Mouse (Mus musculus) neural tube, embryonic 11.5 days (tissue): ENCODE measurements around the gene Rnaseh2a. TPM values are rescaled to one million over a fixed set of nuclear protein-coding genes. Genes with fewer than 3 reads are reported as not detected.

Source experiments
- ATAC-seq: fragments of 200-750 bp; cut with Nextera tagmentation; 2 replicates; pipeline ENCODE4 v1.8.0; 2017; ENCODE audit warnings: moderate number of reproducible peaks, mild to moderate bottlenecking, moderate TSS enrichment, moderate library complexity; ENCODE audit not compliant: insufficient read depth, low FRiP score, low TSS enrichment
- DNase-seq: peaks from one replicate; pipeline ENCODE4 v3.0.0-alpha.2; 2015; ENCODE audit warnings: low spot score
- H3K27ac ChIP-seq: fragments of 300-500 bp; sonication (generic); 2 replicates; pipeline ENCODE4 v1.5.1; 2014; ENCODE audit warnings: low read depth, mild to moderate bottlenecking, low read length
- H3K27me3 ChIP-seq: fragments of 300-500 bp; sonication (generic); 2 replicates; pipeline ENCODE4 v1.6.1; 2014; ENCODE audit warnings: mild to moderate bottlenecking, low read length, mixed read lengths; ENCODE audit not compliant: control insufficient read depth, insufficient read depth
- H3K36me3 ChIP-seq: fragments of 300-500 bp; sonication (generic); 2 replicates; pipeline ENCODE4 v1.6.1; 2014; ENCODE audit warnings: mild to moderate bottlenecking, low read length, moderate library complexity, mixed read lengths; ENCODE audit not compliant: control insufficient read depth, insufficient read depth
- H3K4me1 ChIP-seq: fragments of 300-500 bp; sonication (generic); 2 replicates; pipeline ENCODE4 v1.6.1; 2014; ENCODE audit warnings: low read length, mixed read lengths; ENCODE audit not compliant: control insufficient read depth, insufficient read depth
- H3K4me2 ChIP-seq: fragments of 300-500 bp; sonication (generic); 2 replicates; pipeline ENCODE4 v1.6.1; 2014; ENCODE audit warnings: low read depth, mild to moderate bottlenecking, moderate library complexity
- H3K4me3 ChIP-seq: fragments of 300-500 bp; sonication (generic); 2 replicates; pipeline ENCODE4 v1.5.1; 2014; ENCODE audit warnings: low read depth, low read length
- H3K9ac ChIP-seq: fragments of 300-500 bp; sonication (generic); 2 replicates; pipeline ENCODE4 v1.6.1; 2014; ENCODE audit warnings: mild to moderate bottlenecking, low read length
- H3K9me3 ChIP-seq: fragments of 300-500 bp; sonication (generic); 2 replicates; pipeline ENCODE4 v1.6.1; 2016; ENCODE audit warnings: low read length; ENCODE audit not compliant: control insufficient read depth
- WGBS: fragments of 180-500 bp; shearing (Covaris S2); extraction: QIAGEN DNeasy Blood & Tissue Kit; methylation state at CpG from one replicate; pipeline ENCODE4 v1.1.7; 2014; 5-methylcytosine and 5-hydroxymethylcytosine counted together
- polyA plus RNA-seq: library from polyadenylated mRNA; unstranded; fragments of >200 nt; fragmentation: Nextera tagmentation; extraction: Ambion mirVana; gene quantifications from 2 replicates; pipeline ENCODE4 v1.2.1, GENCODE M21; 2014

Gene Rnaseh2a
- polyA plus RNA-seq: 92.9 and 116 TPM in 2 replicates

DNA sequence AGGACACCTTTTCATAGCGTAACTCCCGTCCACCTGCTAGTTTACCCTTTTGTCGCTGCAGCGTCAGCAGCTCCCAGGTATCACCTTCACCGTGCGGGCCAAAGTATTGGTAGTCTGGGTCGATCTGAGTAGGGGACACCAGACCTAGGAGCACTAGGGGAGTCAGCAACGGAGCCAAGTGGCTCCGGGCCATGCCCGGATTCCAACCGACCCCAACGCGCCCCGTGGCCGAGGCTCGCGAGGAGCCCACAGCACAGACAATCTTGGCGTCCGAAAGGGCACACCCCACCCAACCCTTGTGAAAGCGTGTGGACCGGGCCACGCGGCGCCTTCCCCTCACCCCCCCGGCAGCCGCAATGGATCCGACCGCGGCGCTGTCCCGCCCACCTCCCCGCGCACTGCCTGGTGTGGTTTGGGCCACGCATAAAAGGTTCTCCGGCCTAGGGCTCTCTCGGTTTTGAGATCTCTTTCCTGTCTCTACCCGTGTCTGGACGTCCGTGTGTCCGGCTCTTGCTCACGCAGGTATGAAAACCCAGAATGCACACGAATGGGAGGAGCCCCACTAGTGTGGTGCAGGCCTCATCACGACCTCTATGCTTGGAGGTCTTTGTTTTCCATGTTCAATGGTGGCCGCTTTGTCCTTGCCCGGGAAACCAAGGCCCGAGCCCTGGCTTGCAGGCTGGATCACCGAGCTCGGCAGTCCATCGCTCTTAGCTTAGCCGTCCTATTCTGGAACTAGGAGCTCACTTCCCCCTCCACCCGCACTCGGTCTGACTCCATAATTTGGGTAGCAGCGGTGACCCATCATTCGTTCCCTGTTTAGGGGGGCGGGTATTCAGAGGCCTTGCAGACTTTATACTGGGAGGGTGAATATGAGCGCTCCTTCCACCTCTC, at the start of gene Rnaseh2a, which contains the start of the genes Gm49661 and Prdx2:
Gene Rnaseh2a, minus strand, starts transcription at position 527 of the 894 bp plus-strand sequence.
Gene Gm49661, minus strand, starts transcription at position 193 of the 894 bp plus-strand sequence.
Gene Prdx2, plus strand, starts transcription at position 347 of the 894 bp plus-strand sequence.
- peak; percentile 59 for ATAC-seq
- under 1% methylated on average over 56 of the region's 56 CpGs for WGBS

DNA sequence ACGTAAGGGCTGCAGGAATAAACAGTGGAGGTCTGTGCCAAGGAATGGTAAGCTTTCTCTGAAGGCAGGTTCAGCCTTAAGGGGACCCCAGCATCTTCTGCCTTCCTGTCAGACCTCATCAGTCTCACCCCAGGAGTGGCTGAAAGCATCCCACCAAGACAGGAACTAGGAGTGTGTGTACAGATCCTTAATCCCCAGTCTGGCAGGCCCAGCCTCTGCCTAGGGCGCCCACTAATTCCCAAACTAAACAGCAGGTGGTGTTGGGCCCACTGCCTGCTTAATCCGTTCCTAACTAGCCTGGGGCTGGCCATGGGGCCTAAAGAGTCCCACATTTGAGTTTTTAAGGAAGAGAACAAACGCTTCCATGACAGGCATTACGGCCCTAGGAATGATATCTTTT, 47.6 kb upstream of the Rnaseh2a start:
- ATAC-seq: no peak
- DNase-seq: no peak
- peaks cover 13% of the 10 kb centered on the region for H3K36me3 ChIP-seq

More for the DNA sequence above, at the start of gene Rnaseh2a, which contains the start of the genes Gm49661 and Prdx2:
- Histone ChIP-seq H3K9ac (peak within 1 kb of the TSS; percentile 97), H3K27me3 (no peaks in the 10 kb centered on the region), H3K27ac (peak within 1 kb of the TSS; percentile 74), H3K4me3 (peak within 1 kb of the TSS; percentile 77), H3K4me2 (peak within 1 kb of the TSS; percentile 83), H3K36me3 (no peaks in the 10 kb centered on the region; the same call in 1 of the 2 replicates), H3K4me1 (peaks cover 16% of the 10 kb centered on the region), H3K9me3 (no peaks in the 10 kb centered on the region)
- peak; percentile 86 for DNase-seq

DNA sequence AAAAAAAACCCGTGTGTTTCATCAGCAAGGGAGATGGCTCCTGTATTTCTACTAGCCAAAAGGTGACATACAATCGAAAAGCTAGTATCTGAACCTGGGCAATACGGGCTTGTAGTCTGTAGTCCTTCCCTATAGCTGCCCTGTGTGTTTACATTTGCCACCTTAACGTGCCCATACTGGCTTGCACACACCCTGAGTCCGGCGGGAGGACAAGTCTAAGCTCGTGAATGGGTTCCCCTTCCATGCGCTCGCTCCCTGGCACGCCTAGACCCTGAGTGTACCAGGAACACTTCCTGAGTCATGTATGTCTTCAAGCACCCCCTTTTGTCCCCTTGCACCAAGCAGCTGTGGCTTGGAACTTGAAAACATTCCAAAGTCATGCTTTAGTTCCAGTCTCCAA, 47.2 kb upstream of the Rnaseh2a start:
- Histone ChIP-seq H3K27me3 (peaks cover 10% of the 10 kb centered on the region), H3K4me2 (no peak overlapping the region), H3K4me1 (no peaks in the 10 kb centered on the region), H3K27ac (no peak overlapping the region), H3K36me3 (peaks cover 13% of the 10 kb centered on the region), H3K4me3 (no peak overlapping the region), H3K9me3 (no peaks in the 10 kb centered on the region), H3K9ac (no peak overlapping the region)
- 73% methylated on average over 10 of the region's 10 CpGs for WGBS
- DNase-seq (no peak), ATAC-seq (no peak)

More for the DNA sequence above, 47.6 kb upstream of the Rnaseh2a start:
- Histone ChIP-seq H3K4me2 (no peak overlapping the region), H3K27me3 (peaks cover 9% of the 10 kb centered on the region), H3K4me1 (no peaks in the 10 kb centered on the region), H3K27ac (no peak overlapping the region), H3K9me3 (no peaks in the 10 kb centered on the region), H3K4me3 (no peak overlapping the region), H3K9ac (no peak overlapping the region)
- WGBS: 52% methylated on average over 5 of the region's 5 CpGs

DNA sequence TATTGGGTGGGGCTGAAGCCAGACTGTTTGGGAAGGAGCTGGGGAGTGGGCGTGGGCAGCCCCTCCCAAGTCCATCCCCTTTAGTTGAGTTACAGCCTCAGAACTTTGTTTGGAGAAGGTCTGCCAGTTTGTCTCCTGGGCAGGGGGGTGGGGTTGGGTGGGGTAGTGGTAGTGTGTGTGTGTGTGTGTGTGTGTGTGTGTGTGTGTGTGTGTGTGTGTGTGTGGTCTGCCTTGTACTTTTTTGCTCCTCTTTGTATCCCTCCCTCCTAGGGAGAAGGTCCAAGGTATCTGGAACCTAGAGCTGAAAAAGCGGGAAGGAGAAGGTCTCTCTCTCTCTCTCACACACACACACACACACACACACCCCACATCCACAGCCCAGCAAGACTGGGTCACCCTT, 44.9 kb upstream of the Rnaseh2a start, which contains the start of gene Best2:
Gene Best2, minus strand, starts transcription at position 101 of the 400 bp plus-strand sequence.
- H3K4me3 ChIP-seq: peak within 1 kb of the TSS; percentile 21
- 56% methylated on average over 2 of the region's 2 CpGs for WGBS
- DNase-seq (no peak), ATAC-seq (no peak)
- H3K36me3 ChIP-seq: peaks cover 10% of the 10 kb centered on the region
- H3K4me1 ChIP-seq: no peaks in the 10 kb centered on the region
- peaks cover 23% of the 10 kb centered on the region for H3K27me3 ChIP-seq
- H3K9me3 ChIP-seq: no peaks in the 10 kb centered on the region
- peak within 1 kb of the TSS; percentile 55 for H3K4me2 ChIP-seq
- H3K27ac ChIP-seq: no peak within 1 kb of the TSS
- H3K9ac ChIP-seq: peak within 1 kb of the TSS; percentile 44

DNA sequence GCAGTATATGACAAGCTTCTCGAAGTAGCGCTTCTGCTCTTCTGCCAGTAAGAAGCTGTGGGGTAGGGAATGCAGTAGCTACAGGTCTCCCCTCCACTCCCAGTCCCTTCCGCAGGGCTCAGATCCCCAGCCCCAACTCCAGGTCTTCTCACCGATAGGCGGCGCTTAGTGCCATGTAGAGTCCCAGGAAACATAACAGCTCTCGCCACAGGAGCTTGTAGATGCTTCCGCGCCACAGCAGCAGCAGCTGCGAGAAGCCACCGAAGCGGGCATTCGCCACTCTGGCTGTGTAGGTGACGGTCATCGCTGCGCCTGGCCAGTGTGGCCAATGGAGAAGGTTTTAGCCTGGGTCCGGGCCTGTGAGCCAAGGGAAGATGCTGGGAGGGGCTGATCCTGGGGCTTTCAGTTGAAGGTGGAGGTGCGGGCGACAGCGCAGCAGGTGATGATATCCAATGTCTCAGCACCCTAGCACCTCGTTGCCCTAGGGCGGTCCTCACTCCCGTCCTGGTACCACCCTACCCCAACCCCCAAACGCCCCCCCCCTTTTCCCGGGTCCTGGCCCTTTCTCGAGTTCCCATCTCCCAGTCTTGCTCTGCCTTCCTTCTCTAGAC, 43.8 kb upstream of the Rnaseh2a start:
- Histone ChIP-seq H3K27me3 (peaks cover 25% of the 10 kb centered on the region), H3K9ac (peak overlapping the region; percentile 44), H3K4me3 (peak overlapping the region; percentile 21), H3K36me3 (peaks cover 1% of the 10 kb centered on the region), H3K4me2 (peak overlapping the region; percentile 55), H3K4me1 (no peaks in the 10 kb centered on the region), H3K9me3 (no peaks in the 10 kb centered on the region), H3K27ac (no peak overlapping the region)
- 7% methylated on average over 25 of the region's 26 CpGs for WGBS
- peak; percentile 82 for DNase-seq
- peak; percentile 50; the same call in 1 of the 2 replicates for ATAC-seq

DNA sequence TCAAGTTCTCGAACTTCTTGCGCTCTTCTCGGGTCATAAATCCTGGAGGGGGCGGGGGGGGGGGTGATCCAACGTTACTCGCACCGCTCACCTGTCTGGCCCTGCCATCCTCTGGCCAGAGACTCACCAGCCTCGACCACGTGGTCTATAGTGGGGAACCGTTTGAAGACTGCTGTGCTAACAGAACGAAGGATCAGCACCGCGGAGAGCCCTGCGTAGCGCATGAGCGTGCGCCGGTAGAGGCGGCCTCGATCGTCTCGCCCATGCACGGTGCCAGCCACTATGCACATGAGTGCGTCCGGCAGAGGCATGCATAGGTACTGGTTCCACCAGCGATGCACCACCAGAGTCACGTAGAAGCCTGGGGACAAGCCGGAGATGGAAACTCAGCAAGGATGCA, 41.7 kb upstream of the Rnaseh2a start:
- Histone ChIP-seq H3K27ac (no peak overlapping the region), H3K9me3 (no peaks in the 10 kb centered on the region), H3K4me1 (no peaks in the 10 kb centered on the region), H3K9ac (no peak overlapping the region), H3K27me3 (peaks cover 31% of the 10 kb centered on the region), H3K4me3 (no peak overlapping the region), H3K4me2 (no peak overlapping the region), H3K36me3 (no peaks in the 10 kb centered on the region)
- DNase-seq (no peak), ATAC-seq (no peak)
- WGBS: 20% methylated on average over 28 of the region's 28 CpGs

DNA sequence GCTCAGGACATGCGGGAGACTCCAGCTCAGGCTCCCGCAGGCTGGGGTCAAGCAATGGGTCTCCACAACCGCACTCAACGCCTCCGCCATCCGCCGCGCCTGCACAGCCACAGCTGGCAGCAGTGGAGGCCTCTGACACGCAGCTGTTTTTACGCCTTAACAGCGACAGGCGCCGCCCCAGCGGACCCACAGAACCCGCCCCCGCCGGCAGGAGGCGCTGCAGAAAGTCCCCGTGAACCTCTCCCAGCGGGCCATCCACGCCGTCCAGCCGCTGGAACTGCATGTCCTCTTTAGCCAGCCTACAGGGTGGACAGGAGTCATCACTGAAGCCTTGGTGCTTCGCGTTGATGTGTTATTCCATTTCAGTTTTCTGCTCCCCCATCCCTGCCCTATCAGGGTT, 38.1 kb upstream of the Rnaseh2a start:
- WGBS: 17% methylated on average over 25 of the region's 25 CpGs
- no peaks in the 10 kb centered on the region for H3K36me3 ChIP-seq
- no peak for ATAC-seq
- no peaks in the 10 kb centered on the region for H3K4me1 ChIP-seq
- H3K9ac ChIP-seq: no peak overlapping the region
- peaks cover 22% of the 10 kb centered on the region for H3K27me3 ChIP-seq
- H3K27ac ChIP-seq: no peak overlapping the region
- no peaks in the 10 kb centered on the region for H3K9me3 ChIP-seq
- DNase-seq: peak; percentile 41
- no peak overlapping the region for H3K4me2 ChIP-seq
- H3K4me3 ChIP-seq: no peak overlapping the region

DNA sequence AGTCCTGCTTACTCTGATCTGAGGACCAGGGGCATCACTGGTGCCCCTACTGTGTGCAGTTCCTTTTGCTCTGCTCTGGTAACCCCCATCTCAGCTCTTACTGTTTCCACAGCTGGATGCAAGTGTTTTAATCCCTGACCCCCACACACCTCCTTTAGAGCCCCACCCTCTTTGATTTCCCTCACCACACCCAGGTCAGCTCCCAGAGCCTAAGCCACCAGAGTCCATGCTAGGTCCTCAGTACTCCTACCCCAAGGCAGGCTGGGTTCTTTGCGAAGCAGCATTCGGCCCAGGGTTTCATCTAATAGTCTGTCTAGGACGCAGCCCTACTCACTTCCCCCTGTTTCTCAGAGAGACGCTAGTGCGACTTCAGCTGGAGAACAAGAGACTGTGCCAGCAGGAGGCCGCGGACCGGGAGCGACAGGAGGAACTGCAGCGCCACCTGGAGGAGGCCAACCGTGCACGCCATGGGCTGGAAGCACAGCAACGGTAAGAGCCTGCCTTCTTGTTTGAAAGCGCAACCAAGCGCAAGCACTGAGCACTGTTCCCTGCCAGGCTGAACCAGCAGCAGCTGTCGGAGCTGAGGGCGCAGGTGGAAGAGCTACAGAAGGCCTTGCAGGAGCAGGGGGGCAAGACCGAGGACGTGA, 28.2 kb upstream of the Rnaseh2a start:
- Histone ChIP-seq H3K4me1 (peaks cover 2% of the 10 kb centered on the region; the same call in 1 of the 2 replicates), H3K4me2 (peak overlapping the region; percentile 25), H3K4me3 (no peak overlapping the region; the same call in 1 of the 2 replicates), H3K36me3 (no peaks in the 10 kb centered on the region), H3K9me3 (no peaks in the 10 kb centered on the region), H3K27me3 (peaks cover 7% of the 10 kb centered on the region; the same call in 1 of the 2 replicates), H3K9ac (peak overlapping the region; percentile 47), H3K27ac (no peak overlapping the region)
- WGBS: 8% methylated on average over 19 of the region's 19 CpGs
- ATAC-seq (peak; percentile 87), DNase-seq (peak; percentile 91)
